Mouse (Mus musculus): ENCODE results near the gene Fam104a. TPM values are rescaled to one million over a fixed set of nuclear protein-coding genes. Genes with fewer than 3 reads are reported as not detected.
A peak's percentile ranks its signal among the peaks of the same experiment; 100 is the strongest.
"Not testable (repeated sequence)": the region's sequence is repeated elsewhere in the genome, so short reads cannot be mapped to it uniquely, and the experiment has no call there.

The Fam104a gene
- total RNA-seq, 2 experiments from 2014 or later: 14.4 to 25.0 TPM

DNA sequence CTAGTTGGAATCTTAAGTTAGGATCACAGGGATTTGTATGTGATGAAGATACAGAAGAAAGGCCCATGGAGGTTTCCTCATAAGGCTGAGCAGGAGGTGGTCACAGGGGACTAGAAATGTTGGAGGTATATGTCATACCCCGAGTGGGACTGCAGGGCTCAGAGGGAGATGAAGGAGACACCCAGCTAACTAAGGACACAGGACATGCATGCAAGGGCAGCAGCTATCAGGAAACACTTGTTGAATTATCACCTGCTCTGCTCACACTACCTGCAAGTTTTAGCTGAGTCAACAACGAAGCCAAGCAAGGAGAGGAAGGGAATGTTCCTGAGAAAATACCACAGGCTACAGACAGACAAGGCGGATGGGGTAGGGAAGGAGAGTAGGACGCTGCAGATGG is 16.3 kb downstream of the Fam104a start:
- no peak for ATAC-seq (replicated peaks; ENCODE audit: poor library complexity, severe bottlenecking)

DNA sequence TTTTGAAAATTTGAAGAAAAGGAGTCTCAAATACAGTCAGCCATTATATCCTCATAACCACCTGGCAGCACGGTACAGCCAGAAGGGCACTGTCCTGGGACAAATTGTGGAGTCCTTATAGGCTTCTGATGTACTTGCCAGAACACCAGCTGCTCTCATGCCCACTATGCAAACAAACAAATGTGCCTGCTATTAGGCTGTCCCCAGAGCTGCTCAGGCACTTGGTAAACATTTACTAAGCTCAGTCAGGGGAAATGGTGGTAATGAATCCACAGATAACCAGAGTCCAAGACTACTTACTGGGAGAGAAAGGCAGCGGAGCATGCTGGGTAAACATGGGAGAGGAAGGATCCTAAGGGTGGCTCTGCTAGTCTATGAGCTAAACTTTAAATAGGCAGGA is 16.8 kb downstream of the Fam104a start:
- no peak for ATAC-seq (replicated peaks; ENCODE audit: poor library complexity, severe bottlenecking)

DNA sequence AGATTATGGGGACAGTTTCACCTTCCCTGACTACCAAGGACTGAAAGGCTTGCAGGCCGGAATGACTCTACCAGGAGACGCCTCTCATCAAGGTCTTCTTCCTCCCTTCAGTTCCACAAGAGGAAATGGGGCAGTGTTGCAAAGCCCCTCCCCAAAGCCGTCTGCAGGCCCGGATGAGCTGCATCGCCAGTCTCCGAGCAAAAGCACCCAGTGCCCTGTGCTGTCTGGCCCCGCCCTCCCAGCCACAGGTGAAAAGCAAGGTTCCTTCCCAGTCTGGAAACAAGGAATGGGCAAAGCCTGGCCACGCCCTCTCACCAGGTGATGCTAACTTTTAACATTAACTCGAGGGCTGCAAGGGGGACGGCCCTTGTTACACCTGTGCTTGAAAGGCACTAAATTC is 17.3 kb downstream of the Fam104a start:
- ATAC-seq (replicated peaks; ENCODE audit: poor library complexity, severe bottlenecking): peak; percentile 74

DNA sequence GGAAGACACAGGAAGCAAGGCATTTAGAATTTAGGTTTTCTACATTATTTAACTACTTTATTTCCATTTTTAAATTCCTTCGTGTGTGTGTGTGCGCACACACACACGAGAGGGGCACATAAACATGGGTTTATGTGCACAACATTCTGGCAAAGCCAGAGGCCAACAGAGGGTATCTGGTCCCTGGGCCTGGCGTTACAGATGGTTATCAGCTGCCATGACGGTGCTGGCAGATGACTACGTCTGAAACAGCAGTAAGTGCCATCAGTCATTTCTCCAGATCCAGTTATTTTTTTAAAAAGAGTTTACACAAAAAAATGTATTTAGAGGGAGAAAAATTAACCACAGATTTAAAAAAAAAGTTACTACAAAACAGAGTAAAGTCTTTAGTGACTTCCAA is 17.8 kb downstream of the Fam104a start:
- no peak for ATAC-seq (replicated peaks; ENCODE audit: poor library complexity, severe bottlenecking)

DNA sequence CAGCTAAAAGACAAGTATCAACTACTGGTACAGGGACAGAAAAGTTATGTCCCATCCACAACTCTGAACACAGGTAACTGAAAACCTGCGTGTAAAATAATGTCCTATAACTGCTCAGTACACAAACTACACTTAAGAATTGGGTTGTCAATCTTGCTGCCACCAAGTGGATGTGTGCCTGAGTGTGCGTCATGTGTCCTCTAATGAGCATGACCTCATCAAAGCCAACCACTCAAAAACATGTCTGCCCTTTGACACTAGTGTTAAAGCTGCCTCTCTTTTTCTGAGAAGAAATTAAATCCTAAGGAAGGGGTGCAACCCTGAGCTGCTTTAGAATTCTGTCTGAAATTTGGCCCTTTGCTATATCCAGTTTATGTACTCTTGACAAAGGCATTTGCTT is 19.7 kb downstream of the Fam104a start:
- ATAC-seq (replicated peaks; ENCODE audit: poor library complexity, severe bottlenecking): no peak

- ATAC-seq (replicated peaks; ENCODE audit: poor library complexity, severe bottlenecking): peak; percentile 50
These were observed 22.1 kb downstream of the Fam104a start for GRCm38 (mm10) chr11:113661835-113662351.

DNA sequence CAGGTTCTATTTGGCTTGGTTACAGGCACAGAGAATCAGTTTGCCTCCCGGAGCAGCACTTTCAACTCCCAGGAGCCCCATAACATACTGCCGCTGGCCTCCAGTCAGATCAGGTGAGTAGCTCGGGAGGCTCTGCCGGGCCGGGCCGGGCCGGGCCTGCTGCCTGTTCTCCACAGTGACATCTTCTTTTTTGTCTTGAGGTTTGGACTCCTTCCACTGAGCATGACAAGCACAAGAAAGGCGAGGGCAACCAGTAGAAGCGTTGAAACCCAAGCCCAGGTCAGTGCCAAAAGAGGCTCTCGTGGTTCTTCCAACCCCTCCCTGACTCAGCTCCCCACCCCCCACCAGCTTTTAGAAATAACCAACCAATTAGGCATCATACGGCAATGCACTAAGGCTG is 23.0 kb downstream of the Fam104a start:
- ATAC-seq (replicated peaks; ENCODE audit: poor library complexity, severe bottlenecking): peak; percentile 36

DNA sequence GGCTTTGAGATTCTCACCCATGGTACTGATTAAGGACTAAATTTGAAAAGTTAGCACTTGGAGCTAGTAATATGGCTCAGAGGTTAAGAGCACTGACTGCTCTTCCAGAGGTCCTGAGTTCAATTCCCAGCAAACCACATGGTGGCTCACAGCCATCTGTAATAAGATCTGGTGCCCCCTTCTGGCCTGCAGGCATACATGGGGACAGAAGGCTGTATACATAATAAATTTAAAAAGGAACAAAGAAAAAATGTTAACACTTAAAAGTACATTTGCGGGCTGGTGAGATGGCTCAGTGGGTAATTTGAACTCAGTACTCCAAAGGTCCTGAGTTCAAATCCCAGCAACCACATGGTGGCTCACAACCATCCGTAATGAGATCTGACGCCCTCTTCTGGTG is 23.7 kb downstream of the Fam104a start:
- not testable (repeated sequence) for ATAC-seq (replicated peaks; ENCODE audit: poor library complexity, severe bottlenecking)

DNA sequence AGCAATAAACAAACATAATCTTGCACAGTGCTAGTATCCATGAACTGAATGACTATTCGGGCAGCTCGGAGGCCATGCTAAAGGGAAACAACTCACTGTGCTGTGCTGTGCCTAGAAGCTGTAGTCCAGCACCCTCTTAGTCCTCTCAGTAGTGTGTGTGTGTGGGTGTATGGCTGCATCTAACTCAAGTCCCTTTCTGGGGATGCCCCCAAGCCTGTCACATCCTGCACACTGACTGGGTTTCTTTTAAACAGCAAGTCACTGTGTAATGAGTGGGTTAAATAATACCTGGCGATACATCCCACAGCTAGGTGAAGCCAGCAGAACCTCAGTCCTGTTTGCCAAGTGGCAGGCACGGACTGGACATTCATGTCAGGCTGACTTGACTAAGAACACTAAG is 25.2 kb downstream of the Fam104a start:
- no peak for ATAC-seq (replicated peaks; ENCODE audit: poor library complexity, severe bottlenecking)

DNA sequence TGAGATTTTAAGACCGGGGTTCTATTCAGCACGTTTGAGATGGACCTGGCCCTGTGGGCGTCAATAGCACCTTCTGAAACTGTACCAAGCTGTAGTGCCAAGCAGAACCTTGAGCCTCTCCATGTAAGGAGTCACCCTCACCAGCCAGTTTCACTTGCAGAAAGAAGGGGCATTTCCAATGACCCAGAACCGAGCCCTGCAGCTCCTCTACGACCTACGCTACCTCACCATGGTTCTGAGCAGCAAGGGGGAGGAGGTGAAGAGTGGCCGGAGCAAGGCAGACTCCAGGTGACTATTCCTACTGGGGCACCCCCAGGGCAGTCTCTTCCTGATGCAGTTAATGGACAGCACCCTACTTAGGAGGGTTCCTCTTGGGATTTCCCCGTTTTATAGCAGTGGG is 25.6 kb downstream of the Fam104a start:
- no peak for ATAC-seq (replicated peaks; ENCODE audit: poor library complexity, severe bottlenecking)

DNA sequence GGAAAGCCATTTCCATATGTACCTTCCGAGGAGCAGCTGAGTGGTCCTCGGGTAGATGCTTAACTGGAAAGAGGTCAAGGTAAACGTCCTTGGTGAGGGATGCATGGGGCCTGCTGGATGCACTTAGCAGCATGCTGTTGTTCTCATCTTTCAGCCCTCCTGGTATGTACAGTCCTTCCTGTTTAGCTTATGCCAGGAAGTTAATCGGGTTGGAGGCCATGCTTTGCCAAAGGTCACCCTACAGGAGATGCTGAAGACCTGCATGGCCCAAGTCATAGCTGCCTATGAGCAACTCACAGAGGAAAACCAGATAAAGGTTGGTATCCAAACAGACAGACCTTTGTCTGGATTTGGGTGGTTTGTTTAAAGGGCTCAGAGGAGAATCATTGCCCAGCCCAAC is 26.7 kb downstream of the Fam104a start:
- ATAC-seq (replicated peaks; ENCODE audit: poor library complexity, severe bottlenecking): no peak

- no peak for ATAC-seq (replicated peaks; ENCODE audit: poor library complexity, severe bottlenecking)
These were observed 27.4 kb downstream of the Fam104a start for GRCm38 (mm10) chr11:113656511-113656932.

DNA sequence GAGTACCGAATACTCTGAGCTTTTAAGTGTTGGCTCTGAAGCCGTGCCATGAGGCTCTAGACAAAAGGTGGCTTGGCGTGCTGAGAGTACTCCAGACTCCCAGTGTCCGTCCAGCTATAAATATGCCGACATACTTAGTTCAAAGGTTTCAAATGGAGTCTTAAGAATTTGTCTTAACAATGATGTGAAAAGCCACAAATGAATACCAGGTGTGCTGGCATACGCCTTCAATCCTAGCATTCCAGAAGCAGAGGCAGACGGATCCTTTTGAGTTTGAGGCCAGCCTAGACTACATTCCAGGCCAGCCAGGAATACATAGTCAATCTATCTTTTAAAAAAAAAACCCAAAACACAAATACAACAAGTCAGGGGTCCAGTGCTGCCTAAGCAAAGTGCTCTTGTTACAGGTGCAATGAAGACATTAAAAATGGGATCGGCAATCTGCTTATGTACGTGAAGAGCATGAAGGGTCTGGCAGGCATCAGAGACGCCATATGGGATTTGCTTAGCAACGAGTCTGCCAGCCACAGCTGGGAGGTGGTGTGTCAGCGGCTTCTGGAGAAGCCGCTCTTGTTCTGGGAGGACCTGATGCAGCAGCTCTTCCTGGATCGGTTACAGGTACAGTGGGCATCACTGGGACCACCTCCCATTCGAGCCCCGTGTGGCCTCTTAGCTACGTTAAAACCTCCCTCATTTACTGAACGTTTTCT is 29.2 kb downstream of the Fam104a start:
- no peak for ATAC-seq (replicated peaks; ENCODE audit: poor library complexity, severe bottlenecking)

- ATAC-seq (replicated peaks; ENCODE audit: poor library complexity, severe bottlenecking): no peak
These were observed 29.9 kb downstream of the Fam104a start for GRCm38 (mm10) chr11:113654105-113654504.

- ATAC-seq (replicated peaks; ENCODE audit: poor library complexity, severe bottlenecking): no peak
These were observed 31.4 kb downstream of the Fam104a start for GRCm38 (mm10) chr11:113652516-113652915.

DNA sequence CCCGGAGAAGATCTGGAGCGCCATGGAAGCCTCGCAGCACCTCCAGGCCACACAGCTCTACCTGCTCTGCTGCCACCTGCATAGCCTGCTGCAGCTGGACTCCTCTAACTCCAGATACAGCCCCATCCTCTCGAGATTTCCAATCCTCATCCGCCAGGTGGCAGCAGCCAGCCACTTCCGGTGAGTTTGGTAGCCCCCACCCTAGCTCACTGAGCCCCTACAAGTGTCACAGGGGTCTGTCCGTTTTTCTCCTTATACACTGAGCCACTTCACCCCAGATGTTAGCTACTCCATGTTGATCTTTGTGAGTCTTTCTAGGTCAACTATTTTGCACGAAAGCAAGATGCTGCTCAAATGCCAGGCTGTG is 32.1 kb downstream of the Fam104a start:
- ATAC-seq (replicated peaks; ENCODE audit: poor library complexity, severe bottlenecking): no peak

- ATAC-seq (replicated peaks; ENCODE audit: poor library complexity, severe bottlenecking): peak; percentile 57
These were observed 32.6 kb downstream of the Fam104a start for GRCm38 (mm10) chr11:113651206-113651906.

GRCm38 (mm10) chr11:113649353-113650210 is 34.4 kb downstream of the Fam104a start, which contains the start of gene Slc39a11:
TSS of gene Slc39a11 (minus strand) at chr11:113650079.
- ATAC-seq (replicated peaks; ENCODE audit: poor library complexity, severe bottlenecking): peak; percentile 53

DNA sequence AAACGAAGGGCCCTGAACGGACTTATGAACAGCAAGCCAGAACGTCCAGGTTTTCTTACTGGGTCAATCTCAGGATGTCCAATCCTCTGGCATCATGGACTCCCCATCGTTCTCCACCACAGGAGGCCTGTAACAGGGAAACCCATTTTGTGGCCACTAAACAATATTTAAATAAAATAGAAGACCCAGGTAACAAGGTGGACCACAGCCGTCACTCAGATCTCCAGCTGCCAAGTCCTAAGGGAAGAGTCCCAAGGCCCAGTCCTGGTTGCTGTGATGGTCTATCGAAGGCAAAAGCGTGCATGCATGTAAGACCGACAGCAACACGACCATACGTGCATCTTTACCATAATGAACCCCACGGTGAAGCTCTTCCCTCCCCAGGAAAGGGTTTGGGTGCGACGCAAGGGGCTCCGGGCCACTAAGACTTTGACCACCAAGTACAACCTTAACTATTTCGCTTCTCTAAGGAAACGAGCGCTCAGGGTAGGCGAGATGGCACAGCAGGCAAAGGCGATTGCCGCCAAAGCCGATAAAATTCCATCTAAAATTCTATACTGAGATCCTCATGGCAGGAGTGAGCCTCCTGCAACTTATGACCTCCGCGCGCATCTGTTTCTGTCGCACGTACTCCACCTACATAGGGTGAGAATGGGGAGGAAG is 35.1 kb downstream of the Fam104a start, which contains the start of gene Cog1:
Cog1 (plus strand) TSS at position 480 of the 663 bp plus-strand sequence.
- ATAC-seq (replicated peaks; ENCODE audit: poor library complexity, severe bottlenecking): no peak

- peak; percentile 68 for ATAC-seq (replicated peaks; ENCODE audit: poor library complexity, severe bottlenecking)
These were observed 35.8 kb downstream of the Fam104a start for GRCm38 (mm10) chr11:113648152-113648551.

All from granulocyte monocyte progenitor cell, adult 5-6 weeks (primary cell).